Mouse (Mus musculus): ENCODE measurements at regions not wholly inside any gene's neighbourhood (a gene's known extent, or its start where the extent isn't known, plus 50 kb on each side); places are given as distances from the start of the nearest gene placed in this dataset.

GRCm38 (mm10) chr7:40052255-40052654 lies 534.7 kb downstream of the Zfp619 start:
- no peaks in the 10 kb centered on the region for H3K4me1 ChIP-seq (ENCODE audit: control insufficient read depth, insufficient read depth, low read length)
- no peak for ATAC-seq (ENCODE audit: insufficient read depth, low FRiP score)
- H3K27me3 ChIP-seq (ENCODE audit: control insufficient read depth, insufficient read depth, low read length): no peaks in the 10 kb centered on the region
- no peak overlapping the region for H3K9ac ChIP-seq (ENCODE audit: low read length)
- H3K9me3 ChIP-seq (replicated peaks; ENCODE audit: control insufficient read depth, low read length): no peaks in the 10 kb centered on the region
- H3K4me2 ChIP-seq (ENCODE audit: low read depth, low read length): no peak overlapping the region
- no peak overlapping the region for H3K4me3 ChIP-seq (replicated peaks; ENCODE audit: low read length)
- H3K27ac ChIP-seq (ENCODE audit: low read length): no peak overlapping the region
- WGBS: 50% methylated on average over 2 of the region's 2 CpGs
- no peaks in the 10 kb centered on the region for H3K36me3 ChIP-seq (ENCODE audit: control insufficient read depth, insufficient read depth, low read length)

GRCm38 (mm10) chr7:40058836-40059235 lies 541.3 kb downstream of the Zfp619 start:
- 50% methylated on average over 4 of the region's 4 CpGs for WGBS
- no peak overlapping the region for H3K4me2 ChIP-seq (ENCODE audit: low read depth, low read length)
- no peak overlapping the region for H3K27ac ChIP-seq (ENCODE audit: low read length)
- no peaks in the 10 kb centered on the region for H3K9me3 ChIP-seq (replicated peaks; ENCODE audit: control insufficient read depth, low read length)
- no peaks in the 10 kb centered on the region for H3K4me1 ChIP-seq (ENCODE audit: control insufficient read depth, insufficient read depth, low read length)
- H3K4me3 ChIP-seq (replicated peaks; ENCODE audit: low read length): no peak overlapping the region
- ATAC-seq (ENCODE audit: insufficient read depth, low FRiP score): no peak
- H3K27me3 ChIP-seq (ENCODE audit: control insufficient read depth, insufficient read depth, low read length): no peaks in the 10 kb centered on the region
- H3K9ac ChIP-seq (ENCODE audit: low read length): no peak overlapping the region
- no peaks in the 10 kb centered on the region for H3K36me3 ChIP-seq (ENCODE audit: control insufficient read depth, insufficient read depth, low read length)

- no peak overlapping the region for H3K4me3 ChIP-seq (replicated peaks; ENCODE audit: low read length)
- no peak overlapping the region for H3K9ac ChIP-seq (ENCODE audit: low read length)
- no peak overlapping the region for H3K27ac ChIP-seq (ENCODE audit: low read length)
- no peaks in the 10 kb centered on the region for H3K27me3 ChIP-seq (ENCODE audit: control insufficient read depth, insufficient read depth, low read length)
- H3K4me2 ChIP-seq (ENCODE audit: low read depth, low read length): no peak overlapping the region
- 41% methylated on average over 2 of the region's 2 CpGs for WGBS
- no peaks in the 10 kb centered on the region for H3K4me1 ChIP-seq (ENCODE audit: control insufficient read depth, insufficient read depth, low read length)
- no peaks in the 10 kb centered on the region for H3K9me3 ChIP-seq (replicated peaks; ENCODE audit: control insufficient read depth, low read length)
- no peaks in the 10 kb centered on the region for H3K36me3 ChIP-seq (ENCODE audit: control insufficient read depth, insufficient read depth, low read length)
- ATAC-seq (ENCODE audit: insufficient read depth, low FRiP score): no peak
Observed at GRCm38 (mm10) chr7:40064631-40065030, 547.1 kb downstream of the Zfp619 start.

GRCm38 (mm10) chr7:40065526-40065925 lies 548.0 kb downstream of the Zfp619 start:
- H3K9me3 ChIP-seq (replicated peaks; ENCODE audit: control insufficient read depth, low read length): no peaks in the 10 kb centered on the region
- H3K9ac ChIP-seq (ENCODE audit: low read length): no peak overlapping the region
- H3K27me3 ChIP-seq (ENCODE audit: control insufficient read depth, insufficient read depth, low read length): no peaks in the 10 kb centered on the region
- H3K36me3 ChIP-seq (ENCODE audit: control insufficient read depth, insufficient read depth, low read length): no peaks in the 10 kb centered on the region
- no peak overlapping the region for H3K4me2 ChIP-seq (ENCODE audit: low read depth, low read length)
- WGBS: 55% methylated on average over 6 of the region's 6 CpGs
- no peak overlapping the region for H3K4me3 ChIP-seq (replicated peaks; ENCODE audit: low read length)
- ATAC-seq (ENCODE audit: insufficient read depth, low FRiP score): no peak
- no peaks in the 10 kb centered on the region for H3K4me1 ChIP-seq (ENCODE audit: control insufficient read depth, insufficient read depth, low read length)
- H3K27ac ChIP-seq (ENCODE audit: low read length): no peak overlapping the region

- WGBS: 61% methylated on average over 1 of the region's 1 CpGs
- H3K27ac ChIP-seq (ENCODE audit: low read length): no peak overlapping the region
- H3K4me1 ChIP-seq (ENCODE audit: control insufficient read depth, insufficient read depth, low read length): no peaks in the 10 kb centered on the region
- H3K4me2 ChIP-seq (ENCODE audit: low read depth, low read length): no peak overlapping the region
- ATAC-seq (ENCODE audit: insufficient read depth, low FRiP score): no peak
- no peak overlapping the region for H3K4me3 ChIP-seq (replicated peaks; ENCODE audit: low read length)
- H3K9ac ChIP-seq (ENCODE audit: low read length): no peak overlapping the region
- H3K36me3 ChIP-seq (ENCODE audit: control insufficient read depth, insufficient read depth, low read length): no peaks in the 10 kb centered on the region
- no peaks in the 10 kb centered on the region for H3K9me3 ChIP-seq (replicated peaks; ENCODE audit: control insufficient read depth, low read length)
- H3K27me3 ChIP-seq (ENCODE audit: control insufficient read depth, insufficient read depth, low read length): no peaks in the 10 kb centered on the region
Observed at GRCm38 (mm10) chr7:40067378-40067777, 549.8 kb downstream of the Zfp619 start.

- Histone ChIP-seq H3K27ac (ENCODE audit: low read length) (no peak overlapping the region), H3K4me3 (replicated peaks; ENCODE audit: low read length) (no peak overlapping the region), H3K4me2 (ENCODE audit: low read depth, low read length) (no peak overlapping the region), H3K9ac (ENCODE audit: low read length) (no peak overlapping the region), H3K9me3 (replicated peaks; ENCODE audit: control insufficient read depth, low read length) (no peaks in the 10 kb centered on the region), H3K27me3 (ENCODE audit: control insufficient read depth, insufficient read depth, low read length) (no peaks in the 10 kb centered on the region), H3K4me1 (ENCODE audit: control insufficient read depth, insufficient read depth, low read length) (no peaks in the 10 kb centered on the region), H3K36me3 (ENCODE audit: control insufficient read depth, insufficient read depth, low read length) (no peaks in the 10 kb centered on the region)
- no peak for ATAC-seq (ENCODE audit: insufficient read depth, low FRiP score)
- WGBS: 69% methylated on average over 2 of the region's 2 CpGs
Observed at GRCm38 (mm10) chr7:40071313-40071712, 553.7 kb downstream of the Zfp619 start.

- Histone ChIP-seq H3K27ac (ENCODE audit: low read length) (no peak overlapping the region), H3K9me3 (replicated peaks; ENCODE audit: control insufficient read depth, low read length) (no peaks in the 10 kb centered on the region), H3K4me2 (ENCODE audit: low read depth, low read length) (no peak overlapping the region), H3K36me3 (ENCODE audit: control insufficient read depth, insufficient read depth, low read length) (no peaks in the 10 kb centered on the region), H3K27me3 (ENCODE audit: control insufficient read depth, insufficient read depth, low read length) (no peaks in the 10 kb centered on the region), H3K4me3 (replicated peaks; ENCODE audit: low read length) (no peak overlapping the region), H3K4me1 (ENCODE audit: control insufficient read depth, insufficient read depth, low read length) (no peaks in the 10 kb centered on the region), H3K9ac (ENCODE audit: low read length) (no peak overlapping the region)
- no peak for ATAC-seq (ENCODE audit: insufficient read depth, low FRiP score)
- WGBS: 55% methylated on average over 1 of the region's 1 CpGs
Observed at GRCm38 (mm10) chr7:40072478-40072877, 554.9 kb downstream of the Zfp619 start.

GRCm38 (mm10) chr7:40086236-40086635 lies 568.7 kb downstream of the Zfp619 start:
- 58% methylated on average over 2 of the region's 2 CpGs for WGBS
- H3K9me3 ChIP-seq (replicated peaks; ENCODE audit: control insufficient read depth, low read length): no peaks in the 10 kb centered on the region
- H3K36me3 ChIP-seq (ENCODE audit: control insufficient read depth, insufficient read depth, low read length): no peaks in the 10 kb centered on the region
- no peaks in the 10 kb centered on the region for H3K27me3 ChIP-seq (ENCODE audit: control insufficient read depth, insufficient read depth, low read length)
- H3K27ac ChIP-seq (ENCODE audit: low read length): no peak overlapping the region
- H3K9ac ChIP-seq (ENCODE audit: low read length): no peak overlapping the region
- no peak overlapping the region for H3K4me2 ChIP-seq (ENCODE audit: low read depth, low read length)
- H3K4me3 ChIP-seq (replicated peaks; ENCODE audit: low read length): no peak overlapping the region
- ATAC-seq (ENCODE audit: insufficient read depth, low FRiP score): no peak
- no peaks in the 10 kb centered on the region for H3K4me1 ChIP-seq (ENCODE audit: control insufficient read depth, insufficient read depth, low read length)

GRCm38 (mm10) chr7:40097094-40097493 lies 579.5 kb downstream of the Zfp619 start:
- ATAC-seq (ENCODE audit: insufficient read depth, low FRiP score): no peak
- no peak overlapping the region for H3K4me3 ChIP-seq (replicated peaks; ENCODE audit: low read length)
- H3K27ac ChIP-seq (ENCODE audit: low read length): no peak overlapping the region
- no peaks in the 10 kb centered on the region for H3K9me3 ChIP-seq (replicated peaks; ENCODE audit: control insufficient read depth, low read length)
- no peaks in the 10 kb centered on the region for H3K36me3 ChIP-seq (ENCODE audit: control insufficient read depth, insufficient read depth, low read length)
- no peak overlapping the region for H3K4me2 ChIP-seq (ENCODE audit: low read depth, low read length)
- H3K27me3 ChIP-seq (ENCODE audit: control insufficient read depth, insufficient read depth, low read length): no peaks in the 10 kb centered on the region
- H3K9ac ChIP-seq (ENCODE audit: low read length): no peak overlapping the region
- no peaks in the 10 kb centered on the region for H3K4me1 ChIP-seq (ENCODE audit: control insufficient read depth, insufficient read depth, low read length)
- WGBS: 66% methylated on average over 2 of the region's 2 CpGs
